Mouse (Mus musculus) hindlimb bud, embryonic 11.5 days (tissue): ENCODE measurements at regions not wholly inside any gene's neighbourhood (a gene's known extent, or its start where the extent isn't known, plus 50 kb on each side); places are given as distances from the start of the nearest gene placed in this dataset.
"Not testable (repeated sequence)": the region's sequence is repeated elsewhere in the genome, so short reads cannot be mapped to it uniquely, and the experiment has no call there.

Experiments
- DNase-seq: peaks from one replicate; pipeline ENCODE4 v3.0.0-alpha.2; 2012; ENCODE audit warnings: low read depth, low spot score; ENCODE audit errors: extremely low spot score

- DNase-seq, result no peak
Observed at GRCm38 (mm10) chr12:71525255-71525927, 215.7 kb downstream of the Dact1 start.

- peak; percentile 20 for DNase-seq
Observed at GRCm38 (mm10) chr12:71526623-71527022, 216.9 kb downstream of the Dact1 start.

GRCm38 (mm10) chr12:71532161-71532560, 222.5 kb downstream of the Dact1 start:
- no peak for DNase-seq

GRCm38 (mm10) chr12:71532708-71533450, 223.2 kb downstream of the Dact1 start:
- DNase-seq, result no peak

GRCm38 (mm10) chr12:71533701-71534100, 224.0 kb downstream of the Dact1 start:
- DNase-seq, result no peak

- DNase-seq, result no peak
Observed at GRCm38 (mm10) chr12:71534199-71534598, 224.5 kb downstream of the Dact1 start.

- no peak for DNase-seq
Observed at GRCm38 (mm10) chr12:71535251-71535650, 225.6 kb downstream of the Dact1 start.

GRCm38 (mm10) chr12:71535831-71536230, 226.1 kb downstream of the Dact1 start:
- not testable (repeated sequence) for DNase-seq

- DNase-seq, result no peak
Observed at GRCm38 (mm10) chr12:71538691-71539090, 229.0 kb downstream of the Dact1 start.

- no peak for DNase-seq
Observed at GRCm38 (mm10) chr12:71540279-71540678, 230.6 kb downstream of the Dact1 start.

- no peak for DNase-seq
Observed at GRCm38 (mm10) chr12:71541961-71542360, 232.3 kb downstream of the Dact1 start.

- no peak for DNase-seq
Observed at GRCm38 (mm10) chr12:71543571-71544119, 234.0 kb downstream of the Dact1 start.

- no peak for DNase-seq
Observed at GRCm38 (mm10) chr12:71544401-71545159, 234.9 kb downstream of the Dact1 start.

- no peak for DNase-seq
Observed at GRCm38 (mm10) chr12:71546523-71547265, 237.0 kb downstream of the Dact1 start.

- DNase-seq, result no peak
Observed at GRCm38 (mm10) chr12:71549336-71549735, 239.7 kb downstream of the Dact1 start.

GRCm38 (mm10) chr12:71554212-71554611, 244.5 kb downstream of the Dact1 start:
- DNase-seq, result no peak

- DNase-seq, result no peak
Observed at GRCm38 (mm10) chr12:71561259-71561658, 251.6 kb downstream of the Dact1 start.

- DNase-seq, result no peak
Observed at GRCm38 (mm10) chr12:71561918-71562572, 252.4 kb downstream of the Dact1 start.

- DNase-seq, result no peak
Observed at GRCm38 (mm10) chr12:71563219-71563618, 253.5 kb downstream of the Dact1 start.

- DNase-seq, result no peak
Observed at GRCm38 (mm10) chr12:71566371-71566770, 256.7 kb downstream of the Dact1 start.
